Mouse (Mus musculus) stomach, embryonic 14.5 days (tissue): ENCODE results near the gene Prph2. TPM values are rescaled to one million over a fixed set of nuclear protein-coding genes. Genes with fewer than 3 reads are reported as not detected.

Experiments
- ATAC-seq: fragments of 200-750 bp; cut with Nextera tagmentation; 2 replicates; pipeline ENCODE4 v1.8.0; 2017; ENCODE audit warnings: low read depth, moderate TSS enrichment; ENCODE audit not compliant: insufficient number of reproducible peaks, insufficient read depth, low FRiP score
- H3K27ac ChIP-seq: fragments of 300-500 bp; sonication (generic); 2 replicates; pipeline ENCODE4 v1.5.1; 2014; ENCODE audit warnings: mild to moderate bottlenecking, low read length, moderate library complexity, mixed read lengths
- H3K27me3 ChIP-seq: fragments of 300-500 bp; sonication (generic); 2 replicates; pipeline ENCODE4 v1.6.1; 2014; ENCODE audit warnings: low read length, control low read depth, mixed read lengths; ENCODE audit not compliant: control insufficient read depth, insufficient read depth
- H3K36me3 ChIP-seq: fragments of 300-500 bp; sonication (generic); 2 replicates; pipeline ENCODE4 v1.6.1; 2014; ENCODE audit warnings: mild to moderate bottlenecking, control low read depth, low read length, moderate library complexity, mixed read lengths; ENCODE audit not compliant: control insufficient read depth, insufficient read depth
- H3K4me1 ChIP-seq: fragments of 300-500 bp; sonication (generic); 2 replicates; pipeline ENCODE4 v1.6.1; 2014; ENCODE audit warnings: low read length, control low read depth, mixed read lengths; ENCODE audit not compliant: control insufficient read depth, insufficient read depth
- H3K4me2 ChIP-seq: fragments of 300-500 bp; sonication (generic); replicated peaks from 2 replicates; pipeline ENCODE4 v1.6.1; 2014; ENCODE audit warnings: low read depth, low read length, control low read depth
- H3K4me3 ChIP-seq: fragments of 300-500 bp; sonication (generic); 2 replicates; pipeline ENCODE4 v1.5.1; 2014; ENCODE audit warnings: low read depth, low read length, control low read depth
- H3K9ac ChIP-seq: fragments of 300-500 bp; sonication (generic); replicated peaks from 2 replicates; pipeline ENCODE4 v1.6.1; 2014; ENCODE audit warnings: low read depth, mild to moderate bottlenecking, control low read depth, low read length, moderate library complexity, mixed read lengths
- H3K9me3 ChIP-seq: fragments of 300-500 bp; sonication (generic); 2 replicates; pipeline ENCODE4 v1.6.1; 2016; ENCODE audit warnings: low read depth, low read length, control low read depth; ENCODE audit not compliant: control insufficient read depth
- WGBS: fragments of 180-500 bp; shearing (Covaris S2); extraction: QIAGEN DNeasy Blood & Tissue Kit; methylation state at CpG from one replicate; pipeline ENCODE4 v1.1.7; 2014; 5-methylcytosine and 5-hydroxymethylcytosine counted together
- polyA plus RNA-seq: library from polyadenylated mRNA; unstranded; fragments of >200 nt; fragmentation: Nextera tagmentation; extraction: Ambion mirVana; gene quantifications from 2 replicates; pipeline ENCODE4 v1.2.1, GENCODE M21; 2014

Gene Prph2
- polyA plus RNA-seq, 1 experiment from 2014 or later, result not detected

DNA sequence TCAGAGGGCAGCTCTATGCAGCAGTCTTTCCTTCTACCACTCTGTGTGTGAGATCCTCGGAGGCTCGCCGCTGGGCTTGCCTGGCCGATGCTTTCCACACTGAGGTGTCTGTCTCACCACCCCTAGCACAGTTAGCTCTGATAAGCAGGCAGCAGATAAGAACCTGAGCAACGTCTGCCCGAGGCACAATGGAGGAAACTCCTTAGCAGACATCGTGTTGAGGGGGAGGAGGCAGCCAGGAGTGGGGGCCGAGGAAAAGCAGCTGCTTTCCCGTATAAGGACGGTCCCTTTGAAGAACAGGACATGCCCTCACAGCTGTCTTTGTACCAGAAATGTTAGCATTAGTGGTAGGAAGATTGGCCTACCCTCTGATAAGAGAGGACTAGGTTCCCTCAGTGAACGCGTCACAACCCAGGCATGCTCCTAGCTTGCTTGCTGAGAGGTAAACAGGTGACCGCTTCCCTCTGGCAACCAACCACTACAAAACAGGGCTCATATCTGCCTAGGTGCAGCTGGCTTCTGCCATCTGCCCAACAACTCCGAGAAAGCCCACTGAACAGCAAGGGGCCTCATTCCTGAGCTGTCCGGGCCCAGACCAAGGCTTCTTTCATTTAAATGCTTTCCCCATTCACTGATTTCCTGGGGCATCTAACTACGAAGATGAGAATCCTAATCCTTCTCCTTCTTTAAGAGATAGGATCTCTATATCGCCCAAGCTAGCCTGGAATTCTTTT is 24.2 kb upstream of the Prph2 start:
- no peak overlapping the region for H3K4me3 ChIP-seq
- no peak for ATAC-seq
- no peak overlapping the region; the same call in 1 of the 2 replicates for H3K27ac ChIP-seq
- peaks cover 6% of the 10 kb centered on the region for H3K4me1 ChIP-seq
- 31% methylated on average over 17 of the region's 17 CpGs for WGBS
- no peaks in the 10 kb centered on the region for H3K27me3 ChIP-seq
- H3K36me3 ChIP-seq, result no peaks in the 10 kb centered on the region
- no peaks in the 10 kb centered on the region for H3K9me3 ChIP-seq
- no peak overlapping the region; the same call in 1 of the 2 replicates for H3K4me2 ChIP-seq
- H3K9ac ChIP-seq, result no peak overlapping the region

- H3K27ac ChIP-seq, result peak overlapping the region; percentile 99; the same call in 1 of the 2 replicates
- WGBS, result 36% methylated on average over 16 of the region's 16 CpGs
- peak overlapping the region; percentile 79 for H3K4me2 ChIP-seq
- no peaks in the 10 kb centered on the region for H3K36me3 ChIP-seq
- H3K4me1 ChIP-seq, result peaks cover 21% of the 10 kb centered on the region
- peak overlapping the region; percentile 76 for H3K4me3 ChIP-seq
- no peaks in the 10 kb centered on the region for H3K9me3 ChIP-seq
- peak overlapping the region; percentile 60; the same call in 1 of the 2 replicates for H3K9ac ChIP-seq
- H3K27me3 ChIP-seq, result no peaks in the 10 kb centered on the region
- no peak for ATAC-seq
Measured at GRCm38 (mm10) chr17:46888511-46889212, 21.6 kb upstream of the Prph2 start.

GRCm38 (mm10) chr17:46889450-46890084 is 20.7 kb upstream of the Prph2 start:
- Histone ChIP-seq H3K27ac (peak overlapping the region; percentile 99), H3K9me3 (no peaks in the 10 kb centered on the region), H3K9ac (peak overlapping the region; percentile 60), H3K4me1 (peaks cover 21% of the 10 kb centered on the region), H3K27me3 (no peaks in the 10 kb centered on the region), H3K4me3 (peak overlapping the region; percentile 76), H3K4me2 (peak overlapping the region; percentile 79), H3K36me3 (no peaks in the 10 kb centered on the region; the same call in 1 of the 2 replicates)
- peak; percentile 38 for ATAC-seq
- under 1% methylated on average over 44 of the region's 44 CpGs for WGBS

DNA sequence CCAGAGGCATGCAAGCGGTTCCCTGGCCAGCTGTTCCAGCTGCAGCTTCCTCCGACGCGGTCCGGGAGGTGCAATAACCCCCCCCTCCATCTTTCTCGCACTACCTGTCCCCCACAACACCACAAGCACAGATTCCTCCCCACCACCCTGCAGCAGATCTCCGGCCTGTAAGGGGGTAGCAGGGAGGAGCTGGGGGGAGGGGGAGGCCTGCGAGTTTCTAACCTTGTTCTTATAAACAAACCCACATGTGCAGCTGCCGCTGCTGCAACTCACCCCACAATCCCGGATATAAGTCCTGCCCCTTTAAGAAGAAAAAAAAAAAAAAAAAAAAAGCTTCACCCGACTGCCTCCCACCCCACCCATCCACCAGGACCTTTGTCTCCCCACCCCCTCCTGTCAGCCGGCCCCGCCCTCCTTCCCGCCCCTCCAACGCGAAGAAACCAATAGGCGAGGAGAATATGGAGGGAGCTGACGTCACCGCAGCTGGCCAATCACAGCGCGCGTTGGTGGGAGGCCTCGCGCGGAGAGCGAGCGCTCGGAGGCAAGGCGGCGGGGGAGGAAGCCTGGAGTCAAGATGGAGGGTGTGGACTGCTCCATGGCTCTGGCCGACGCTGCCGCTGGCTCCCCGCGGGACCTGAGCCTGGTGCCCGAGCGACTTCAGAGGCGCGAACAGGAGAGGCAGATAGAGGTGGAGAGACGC is 20.0 kb upstream of the Prph2 start, which contains the start of gene Tbcc:
Gene Tbcc, plus strand, starts transcription at position 569 of the 700 bp plus-strand sequence.
- Histone ChIP-seq H3K4me1 (peaks cover 21% of the 10 kb centered on the region), H3K9me3 (no peaks in the 10 kb centered on the region), H3K9ac (peak within 1 kb of the TSS; percentile 71), H3K4me3 (peak within 1 kb of the TSS; percentile 83), H3K36me3 (no peaks in the 10 kb centered on the region; the same call in 1 of the 2 replicates), H3K4me2 (peak within 1 kb of the TSS; percentile 82), H3K27ac (peak within 1 kb of the TSS; percentile 99), H3K27me3 (no peaks in the 10 kb centered on the region)
- ATAC-seq, result peak; percentile 91
- WGBS, result under 1% methylated on average over 40 of the region's 40 CpGs

GRCm38 (mm10) chr17:46890843-46891594 is 19.2 kb upstream of the Prph2 start:
- Histone ChIP-seq H3K9ac (peak overlapping the region; percentile 71), H3K4me1 (peaks cover 16% of the 10 kb centered on the region), H3K36me3 (no peaks in the 10 kb centered on the region; the same call in 1 of the 2 replicates), H3K4me2 (peak overlapping the region; percentile 82), H3K27ac (peak overlapping the region; percentile 86), H3K4me3 (peak overlapping the region; percentile 83), H3K9me3 (no peaks in the 10 kb centered on the region), H3K27me3 (no peaks in the 10 kb centered on the region)
- WGBS, result under 1% methylated on average over 62 of the region's 64 CpGs
- ATAC-seq, result peak; percentile 15; the same call in 1 of the 2 replicates

DNA sequence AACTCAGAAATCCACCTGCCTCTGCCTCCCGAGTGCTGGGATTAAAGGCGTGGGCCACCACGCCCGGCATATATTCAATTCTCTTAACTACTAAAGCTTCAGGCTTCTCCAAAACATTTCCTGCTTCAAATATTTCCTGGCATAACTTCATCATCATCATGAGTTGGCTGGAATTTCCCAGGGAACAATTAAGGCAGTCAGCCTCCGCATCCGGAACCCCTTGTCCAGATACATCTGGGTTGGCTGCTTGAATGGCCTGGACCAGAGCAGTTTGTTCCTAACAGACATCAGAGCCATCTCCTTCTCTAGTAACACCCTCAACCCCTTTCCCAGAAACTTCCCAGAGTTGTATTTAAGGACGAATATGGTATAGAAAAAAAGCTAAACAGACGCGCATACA is 14.8 kb upstream of the Prph2 start:
- Histone ChIP-seq H3K4me2 (no peak overlapping the region), H3K27ac (no peak overlapping the region), H3K4me1 (peaks cover 27% of the 10 kb centered on the region), H3K36me3 (no peaks in the 10 kb centered on the region; the same call in 1 of the 2 replicates), H3K9me3 (no peaks in the 10 kb centered on the region), H3K27me3 (no peaks in the 10 kb centered on the region), H3K4me3 (no peak overlapping the region), H3K9ac (no peak overlapping the region)
- WGBS, result 89% methylated on average over 9 of the region's 9 CpGs
- ATAC-seq, result no peak

DNA sequence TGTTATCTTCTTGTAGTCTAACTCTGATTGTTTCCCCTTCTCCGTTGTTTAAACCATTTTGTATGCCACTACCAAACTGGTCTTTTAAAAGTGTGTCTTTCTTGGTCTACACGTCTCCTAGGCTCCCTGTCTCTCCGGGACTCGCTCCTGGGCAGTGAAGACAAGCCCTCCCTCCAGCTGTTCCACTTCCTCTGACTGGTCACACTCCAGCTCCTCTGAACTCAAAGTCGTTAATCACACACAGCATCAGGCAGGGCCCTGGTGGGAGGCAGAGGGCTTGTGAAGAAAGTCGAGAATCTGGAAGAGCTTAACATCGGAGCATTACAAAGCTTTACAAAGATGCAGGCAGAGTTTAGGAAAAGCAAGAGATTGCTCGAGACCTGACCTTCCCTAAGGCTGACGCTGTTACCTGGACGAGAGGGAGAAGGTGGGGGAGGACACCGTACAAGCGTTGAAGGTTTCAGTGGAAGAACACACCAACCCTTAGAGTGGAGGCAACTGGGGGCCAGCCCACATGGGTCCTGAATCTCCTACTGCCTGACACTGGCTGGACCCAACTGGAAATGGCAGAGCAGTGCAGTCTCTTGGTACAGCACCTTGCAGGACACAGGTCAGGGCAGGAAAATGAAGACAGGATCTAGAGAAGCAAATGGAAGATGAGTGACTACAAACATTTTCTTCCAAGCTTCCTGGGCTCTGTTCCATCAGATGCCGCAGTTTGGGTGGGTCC is 12.9 kb upstream of the Prph2 start:
- Histone ChIP-seq H3K4me2 (no peak overlapping the region), H3K9ac (no peak overlapping the region), H3K27ac (peak overlapping the region; percentile 10; the same call in 1 of the 2 replicates), H3K9me3 (no peaks in the 10 kb centered on the region), H3K36me3 (no peaks in the 10 kb centered on the region; the same call in 1 of the 2 replicates), H3K4me3 (no peak overlapping the region), H3K27me3 (no peaks in the 10 kb centered on the region), H3K4me1 (peaks cover 16% of the 10 kb centered on the region)
- 26% methylated on average over 13 of the region's 13 CpGs for WGBS
- peak; percentile 62; the same call in 1 of the 2 replicates for ATAC-seq
